Comparison of ENCODE assay signal across 21 mouse cellular contexts in the genomic region with DNA sequence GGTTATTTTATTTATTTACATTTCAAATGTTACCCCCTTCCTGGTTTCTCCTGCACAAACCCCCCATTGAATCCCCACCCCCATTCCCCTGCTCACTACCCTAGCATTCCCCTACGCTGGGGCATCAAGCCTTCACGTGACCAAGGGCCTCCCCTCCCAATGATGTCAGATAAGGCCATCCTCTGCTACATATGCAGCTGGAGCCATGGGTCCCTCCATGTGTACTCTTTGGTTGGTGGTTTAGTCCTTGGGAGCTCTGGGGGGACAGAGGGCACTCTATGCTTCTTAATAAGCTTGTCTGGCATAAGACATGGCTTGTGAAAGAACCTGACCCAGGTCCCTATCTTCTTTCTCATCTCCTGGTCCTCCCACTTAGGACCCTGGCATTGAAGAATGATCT. TPM values are rescaled to one million over a fixed set of nuclear protein-coding genes. Genes with fewer than 3 reads are reported as not detected.
"Had no signal": no experiment of that assay in that cellular context is flagged by ENCODE, and none has a peak within 500 bp of the region (broad histone marks: within the 10 kb centered on the region; RNA-seq: fewer than 3 reads in every experiment).

No protein-coding gene starts in this region.

- H3K36me3 ChIP-seq: lung, embryonic 15.5 days; stomach, embryonic 15.5 days had no signal

- H3K27me3 ChIP-seq: lung, embryonic 15.5 days; midbrain, embryonic 13.5 days; midbrain, embryonic 15.5 days; neural tube, embryonic 12.5 days; stomach, embryonic 15.5 days had no signal

- H3K4me3 ChIP-seq: lung, embryonic 15.5 days; megakaryocyte, embryonic 14.5 days; midbrain, embryonic 13.5 days; midbrain, embryonic 15.5 days; neural tube, embryonic 12.5 days; stomach, embryonic 15.5 days had no signal

- H3K4me1 ChIP-seq: lung, embryonic 15.5 days; megakaryocyte, embryonic 14.5 days; midbrain, embryonic 13.5 days; midbrain, embryonic 15.5 days; neural tube, embryonic 12.5 days; stomach, embryonic 15.5 days had no signal

- H3K9me3 ChIP-seq: lung, embryonic 15.5 days; megakaryocyte, embryonic 14.5 days; midbrain, embryonic 13.5 days; midbrain, embryonic 15.5 days; neural tube, embryonic 12.5 days; stomach, embryonic 15.5 days had no signal

- DNase-seq: liver, postnatal 0 days; lung, adult 2 months; lung, postnatal 14 days; lung, postnatal 36 days; right cerebral cortex, postnatal 14 days had no signal

- H3K9ac ChIP-seq: liver, postnatal 0 days; lung, embryonic 15.5 days; midbrain, embryonic 13.5 days; midbrain, embryonic 15.5 days; neural tube, embryonic 12.5 days; stomach, embryonic 15.5 days had no signal

- H3K27ac ChIP-seq: lung, embryonic 15.5 days; macrophage; midbrain, embryonic 13.5 days; midbrain, embryonic 15.5 days; neural tube, embryonic 12.5 days; stomach, embryonic 15.5 days; stomach, postnatal 0 days had no signal

- ATAC-seq: liver, postnatal 0 days; lung, postnatal 0 days; midbrain, embryonic 15.5 days had no signal

RNA-seq across cellular contexts. Expression of a gene that starts 50.1 kb away (rescaled TPM):
- total RNA-seq: monocyte, adult 5-6 weeks; neutrophil, adult 5-6 weeks had no signal
- polyA plus RNA-seq: macrophage had no signal

RNA-seq across cellular contexts. Expression of a gene that starts 52.3 kb away (rescaled TPM):
- total RNA-seq: megakaryocyte progenitor cell, adult 5-6 weeks; midbrain, postnatal 0 days; monocyte, adult 5-6 weeks; neutrophil, adult 5-6 weeks had no signal
- polyA plus RNA-seq: liver, postnatal 0 days; lung, adult 2 months; lung, embryonic 15.5 days; lung, postnatal 0 days; macrophage; midbrain, embryonic 15.5 days; spleen, adult 2 months; stomach, embryonic 15.5 days; stomach, postnatal 0 days; testis, adult 2 months; urinary bladder, adult 2 months had no signal
